Mouse (Mus musculus): ENCODE results near the gene Lmtk2. TPM values are rescaled to one million over a fixed set of nuclear protein-coding genes. Genes with fewer than 3 reads are reported as not detected.

The Lmtk2 gene
- polyA plus RNA-seq, 1 experiment from 2014 or later, result 4.9 TPM

DNA sequence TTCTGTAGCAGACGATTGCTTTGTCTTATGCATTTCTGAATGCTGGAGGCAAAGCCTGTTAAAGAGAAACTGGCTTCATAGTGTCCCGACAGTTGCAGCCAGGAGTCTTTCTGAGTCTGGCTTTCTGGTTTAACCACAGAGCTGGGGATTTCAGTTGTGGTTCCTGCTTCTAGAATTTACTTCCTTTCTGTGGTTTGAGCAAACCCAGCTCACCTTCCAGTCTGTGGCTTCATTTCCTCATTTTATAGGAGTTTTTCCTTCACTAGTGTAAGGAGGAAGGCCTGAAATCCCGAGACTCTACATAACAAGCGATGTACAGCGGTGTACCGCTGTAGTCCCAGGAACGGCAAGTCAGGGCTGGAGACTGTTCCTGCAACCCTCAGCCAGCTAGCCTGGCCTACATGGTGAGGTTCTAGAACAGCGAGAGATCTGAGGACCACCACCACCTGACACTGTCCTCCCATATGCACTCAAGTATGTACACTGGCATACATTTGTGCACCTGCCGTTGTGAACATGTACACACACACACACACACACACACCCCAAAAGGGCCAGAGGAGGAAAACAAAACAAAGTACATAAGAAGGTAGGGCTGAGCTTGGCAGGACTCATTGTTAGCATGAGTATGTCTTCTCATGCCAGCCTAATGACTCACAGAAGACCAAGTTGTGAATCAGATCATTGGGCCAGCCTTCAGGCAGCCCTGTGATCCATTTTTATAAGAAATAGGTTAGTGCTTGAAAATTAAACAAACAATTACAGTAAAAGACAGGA is 25.9 kb downstream of the Lmtk2 start:
- no peak for ATAC-seq (replicated peaks; ENCODE audit: low FRiP score, low read depth)
- no peak for TF ChIP-seq CTCF (IDR thresholded peaks at IDR 0.05; ENCODE audit: low read depth)
- no peak for DNase-seq (ENCODE audit: low spot score)
- no peak overlapping the region for H3K9ac ChIP-seq (ENCODE audit: low read depth, low read length)
- 0 out of 2 replicates have a peak, but pooled peaks cover under 1% of the 10 kb centered on the region for H3K36me3 ChIP-seq (ENCODE audit: insufficient read depth, low read length)
- no peaks in the 10 kb centered on the region for H3K27me3 ChIP-seq (ENCODE audit: insufficient read depth, low read length)
- WGBS, result 83% methylated on average over 9 of the region's 9 CpGs
- no peaks in the 10 kb centered on the region for H3K4me1 ChIP-seq (replicated peaks; ENCODE audit: insufficient read depth, low read length)
- H3K9me3 ChIP-seq (replicated peaks; ENCODE audit: low read length), result no peaks in the 10 kb centered on the region
- no peak overlapping the region for H3K4me2 ChIP-seq (ENCODE audit: low read length)
- no peak overlapping the region for H3K4me3 ChIP-seq (replicated peaks; ENCODE audit: low read depth, low read length)
- no peak overlapping the region for H3K27ac ChIP-seq

DNA sequence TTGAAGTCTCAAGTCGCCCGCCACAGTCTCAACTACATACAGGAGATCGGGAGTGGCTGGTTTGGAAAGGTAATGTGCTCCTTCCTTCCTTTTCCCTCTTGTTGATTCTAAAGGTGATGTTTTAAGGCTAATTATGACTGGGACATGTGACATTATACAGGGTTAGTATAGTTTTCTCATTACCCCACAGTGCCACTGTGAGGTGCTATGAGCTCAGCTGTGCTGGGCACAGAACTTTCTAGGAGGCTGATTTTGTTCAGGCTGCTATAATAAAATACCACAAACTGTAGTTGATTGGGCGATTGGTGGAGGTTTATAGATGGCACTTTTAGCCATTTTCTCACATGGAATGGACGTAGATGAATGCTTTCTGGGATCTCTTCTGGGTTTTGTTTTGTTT is 43.3 kb downstream of the Lmtk2 start:
- H3K36me3 ChIP-seq (ENCODE audit: insufficient read depth, low read length), result 0 out of 2 replicates have a peak, but pooled peaks cover 10% of the 10 kb centered on the region
- H3K4me1 ChIP-seq (replicated peaks; ENCODE audit: insufficient read depth, low read length), result no peaks in the 10 kb centered on the region
- no peaks in the 10 kb centered on the region for H3K9me3 ChIP-seq (replicated peaks; ENCODE audit: low read length)
- H3K4me3 ChIP-seq (replicated peaks; ENCODE audit: low read depth, low read length), result no peak overlapping the region
- no peak overlapping the region for H3K4me2 ChIP-seq (ENCODE audit: low read length)
- no peaks in the 10 kb centered on the region for H3K27me3 ChIP-seq (ENCODE audit: insufficient read depth, low read length)
- peak; percentile 46; the same call in 1 of the 2 replicates for TF ChIP-seq CTCF (IDR thresholded peaks at IDR 0.05; ENCODE audit: low read depth)
- no peak overlapping the region for H3K9ac ChIP-seq (ENCODE audit: low read depth, low read length)
- ATAC-seq (replicated peaks; ENCODE audit: low FRiP score, low read depth) (no peak), DNase-seq (ENCODE audit: low spot score) (no peak)
- H3K27ac ChIP-seq, result no peak overlapping the region
- WGBS, result 93% methylated on average over 5 of the region's 5 CpGs

DNA sequence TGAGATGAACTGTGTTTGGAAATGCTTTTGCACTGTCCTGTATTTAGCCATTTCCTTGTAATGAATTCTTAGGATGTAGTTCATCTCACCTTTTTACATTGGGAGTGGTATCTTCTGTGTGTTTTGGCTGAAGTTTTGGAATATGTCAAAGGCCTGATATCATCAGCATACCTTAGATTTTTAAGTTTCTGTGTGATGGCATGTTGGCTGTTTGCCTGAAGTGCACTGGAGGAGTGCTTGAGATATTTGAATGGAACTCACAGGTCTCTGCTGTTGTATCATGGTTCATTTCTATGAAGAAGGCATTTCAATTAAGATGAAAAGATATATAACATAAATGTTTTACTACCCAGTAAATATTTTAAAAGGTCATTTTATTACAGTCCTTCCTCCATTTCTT is 46.7 kb downstream of the Lmtk2 start:
- no peak for TF ChIP-seq CTCF (IDR thresholded peaks at IDR 0.05; ENCODE audit: low read depth)
- Histone ChIP-seq H3K4me1 (replicated peaks; ENCODE audit: insufficient read depth, low read length) (no peaks in the 10 kb centered on the region), H3K27me3 (ENCODE audit: insufficient read depth, low read length) (no peaks in the 10 kb centered on the region), H3K27ac (no peak overlapping the region), H3K9me3 (replicated peaks; ENCODE audit: low read length) (no peaks in the 10 kb centered on the region), H3K4me2 (ENCODE audit: low read length) (no peak overlapping the region), H3K4me3 (replicated peaks; ENCODE audit: low read depth, low read length) (no peak overlapping the region), H3K36me3 (ENCODE audit: insufficient read depth, low read length) (0 out of 2 replicates have a peak, but pooled peaks cover 13% of the 10 kb centered on the region), H3K9ac (ENCODE audit: low read depth, low read length) (no peak overlapping the region)
- no peak for DNase-seq (ENCODE audit: low spot score)
- ATAC-seq (replicated peaks; ENCODE audit: low FRiP score, low read depth), result no peak

DNA sequence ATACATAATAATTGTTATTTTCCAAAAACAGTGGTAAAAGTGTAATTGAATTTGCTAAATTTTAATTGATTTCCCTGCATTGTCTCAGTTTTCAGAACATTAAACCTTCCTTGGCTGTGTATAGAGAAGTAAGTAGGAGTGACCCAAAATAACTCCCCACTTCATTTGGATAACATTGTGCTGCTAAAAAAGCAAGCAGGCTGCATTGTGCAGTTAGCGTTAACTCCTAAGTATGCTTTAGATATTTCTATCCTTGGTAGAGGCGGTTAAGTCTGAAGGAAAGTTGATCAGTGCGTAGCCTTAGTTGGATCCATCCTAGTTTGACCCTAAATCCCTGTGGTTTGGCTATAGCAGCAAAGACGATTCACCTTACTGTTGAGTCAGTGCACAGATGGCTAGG is 49.3 kb downstream of the Lmtk2 start:
- Histone ChIP-seq H3K9ac (ENCODE audit: low read depth, low read length) (no peak overlapping the region), H3K4me1 (replicated peaks; ENCODE audit: insufficient read depth, low read length) (no peaks in the 10 kb centered on the region), H3K4me3 (replicated peaks; ENCODE audit: low read depth, low read length) (no peak overlapping the region), H3K27ac (no peak overlapping the region), H3K4me2 (ENCODE audit: low read length) (no peak overlapping the region), H3K27me3 (ENCODE audit: insufficient read depth, low read length) (no peaks in the 10 kb centered on the region), H3K36me3 (ENCODE audit: insufficient read depth, low read length) (0 out of 2 replicates have a peak, but pooled peaks cover 13% of the 10 kb centered on the region), H3K9me3 (replicated peaks; ENCODE audit: low read length) (no peaks in the 10 kb centered on the region)
- DNase-seq (ENCODE audit: low spot score) (no peak), ATAC-seq (replicated peaks; ENCODE audit: low FRiP score, low read depth) (no peak)
- no peak for TF ChIP-seq CTCF (IDR thresholded peaks at IDR 0.05; ENCODE audit: low read depth)
- 95% methylated on average over 4 of the region's 4 CpGs for WGBS

DNA sequence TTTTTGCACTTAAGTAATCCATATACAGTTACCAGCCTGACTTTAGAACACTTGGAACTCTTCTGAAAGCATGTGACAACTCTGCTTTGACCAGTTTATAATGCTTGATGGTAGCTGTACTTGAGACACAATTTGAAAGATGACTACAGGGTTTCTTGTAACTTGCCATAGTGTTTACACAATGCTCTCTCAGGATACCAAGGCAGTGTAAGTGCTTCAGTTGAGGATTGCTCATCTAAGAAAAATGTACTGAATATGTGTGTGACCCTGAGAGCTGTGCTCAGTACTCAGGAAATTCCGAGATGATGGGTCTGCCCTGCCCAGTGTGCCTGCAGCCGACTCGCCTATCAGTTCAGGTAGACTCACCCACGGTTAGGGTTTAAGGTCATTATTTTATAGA is 51.0 kb downstream of the Lmtk2 start:
- Histone ChIP-seq H3K36me3 (ENCODE audit: insufficient read depth, low read length) (0 out of 2 replicates have a peak, but pooled peaks cover 11% of the 10 kb centered on the region), H3K4me3 (replicated peaks; ENCODE audit: low read depth, low read length) (no peak overlapping the region), H3K9me3 (replicated peaks; ENCODE audit: low read length) (no peaks in the 10 kb centered on the region), H3K27me3 (ENCODE audit: insufficient read depth, low read length) (no peaks in the 10 kb centered on the region), H3K9ac (ENCODE audit: low read depth, low read length) (no peak overlapping the region), H3K4me2 (ENCODE audit: low read length) (no peak overlapping the region), H3K4me1 (replicated peaks; ENCODE audit: insufficient read depth, low read length) (no peaks in the 10 kb centered on the region), H3K27ac (no peak overlapping the region)
- WGBS, result 86% methylated on average over 4 of the region's 4 CpGs
- TF ChIP-seq CTCF (IDR thresholded peaks at IDR 0.05; ENCODE audit: low read depth), result no peak
- no peak for ATAC-seq (replicated peaks; ENCODE audit: low FRiP score, low read depth)
- DNase-seq (ENCODE audit: low spot score), result no peak

DNA sequence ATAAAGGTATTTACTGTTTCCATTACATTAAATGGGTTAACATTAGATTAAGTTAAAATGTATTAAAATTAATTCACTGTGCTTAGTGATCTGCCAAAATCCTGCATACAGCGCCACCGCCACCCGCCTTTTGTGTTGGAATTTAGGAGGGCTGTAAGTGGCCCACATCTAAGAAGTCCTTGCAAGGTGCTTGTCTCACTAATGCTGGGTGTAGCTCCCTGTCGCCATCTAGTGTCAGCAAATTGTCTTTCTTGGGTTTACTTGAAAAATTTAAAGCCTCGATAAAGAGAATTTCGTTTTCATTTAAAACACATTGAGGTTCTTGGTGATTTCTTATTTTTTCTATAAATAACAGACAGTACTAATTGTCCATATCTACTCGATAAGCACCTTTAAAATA is 54.3 kb downstream of the Lmtk2 start:
- no peaks in the 10 kb centered on the region for H3K9me3 ChIP-seq (replicated peaks; ENCODE audit: low read length)
- DNase-seq (ENCODE audit: low spot score) (peak; percentile 78), ATAC-seq (replicated peaks; ENCODE audit: low FRiP score, low read depth) (no peak)
- H3K27me3 ChIP-seq (ENCODE audit: insufficient read depth, low read length), result no peaks in the 10 kb centered on the region
- H3K4me1 ChIP-seq (replicated peaks; ENCODE audit: insufficient read depth, low read length), result no peaks in the 10 kb centered on the region
- peaks cover 10% of the 10 kb centered on the region; the same call in 1 of the 2 replicates for H3K36me3 ChIP-seq (ENCODE audit: insufficient read depth, low read length)
- WGBS, result 26% methylated on average over 7 of the region's 7 CpGs
- H3K27ac ChIP-seq, result no peak overlapping the region
- no peak overlapping the region for H3K4me3 ChIP-seq (replicated peaks; ENCODE audit: low read depth, low read length)
- no peak overlapping the region for H3K9ac ChIP-seq (ENCODE audit: low read depth, low read length)
- no peak overlapping the region for H3K4me2 ChIP-seq (ENCODE audit: low read length)
- peak; percentile 88 for TF ChIP-seq CTCF (IDR thresholded peaks at IDR 0.05; ENCODE audit: low read depth)

Data from kidney, postnatal 0 days (tissue).